Mouse (Mus musculus): Measurements from ENCODE around the gene Rab6b. TPM values are rescaled to one million over a fixed set of nuclear protein-coding genes. Genes with fewer than 3 reads are reported as not detected.

The Rab6b gene
- total and polyA plus RNA-seq, 3 experiments, result not detected

DNA sequence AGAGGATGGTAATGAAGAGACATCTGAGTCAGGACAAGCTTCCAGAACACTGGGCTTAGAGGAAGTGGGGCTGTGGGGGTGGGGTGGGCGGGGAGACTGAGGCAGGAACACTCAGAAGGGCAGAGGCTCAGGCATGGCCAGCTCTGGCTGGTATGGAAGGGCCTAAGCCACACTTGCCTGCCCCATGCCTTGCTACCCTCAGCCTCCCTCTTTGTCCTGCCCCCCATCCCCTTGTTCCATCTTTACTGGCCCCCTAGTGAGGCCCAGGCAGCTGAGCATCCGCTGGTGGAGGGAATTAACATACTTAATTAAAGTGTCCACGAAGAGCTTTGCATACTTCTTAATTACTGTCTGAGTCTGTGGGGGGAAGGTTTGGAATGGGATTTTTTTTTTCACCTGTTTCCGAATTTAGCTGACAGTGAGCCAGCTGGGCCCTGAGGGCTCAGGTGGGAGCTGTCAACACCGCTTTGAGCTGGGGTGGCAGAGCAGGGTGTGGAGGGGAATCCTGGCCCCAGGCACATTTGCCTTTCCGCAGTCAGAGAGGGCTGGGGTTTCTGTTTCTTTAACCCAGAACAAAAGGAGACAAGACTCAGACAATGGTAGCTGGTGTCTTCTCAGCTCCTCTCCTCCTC, 22.0 kb downstream of the Rab6b start:
- H3K9ac ChIP-seq (ENCODE audit: control insufficient read depth, low read depth, low read length, poor library complexity, severe bottlenecking), result no peak overlapping the region
- H3K27me3 ChIP-seq (ENCODE audit: control insufficient read depth in 1 of 2, insufficient read depth in 2 of 2, low read length in 2 of 2), result no peaks in the 10 kb centered on the region
- no peak for DNase-seq (ENCODE audit: low read depth, low spot score)
- H3K4me3 ChIP-seq (ENCODE audit: control insufficient read depth in 1 of 2, insufficient read depth in 1 of 2, low read depth in 2 of 2, low read length in 2 of 2), result no peak overlapping the region
- no peaks in the 10 kb centered on the region for H3K4me1 ChIP-seq (ENCODE audit: control insufficient read depth in 1 of 2, insufficient read depth in 2 of 2, low read length in 2 of 2)
- no peaks in the 10 kb centered on the region for H3K79me2 ChIP-seq (ENCODE audit: control insufficient read depth, insufficient read depth, low read length, poor library complexity)
- TF ChIP-seq MYC (IDR thresholded peaks at IDR 0.05; ENCODE audit: low read depth, low read length) (no peak), MYB (IDR thresholded peaks at IDR 0.05; ENCODE audit: low read depth, low read length) (no peak), SIN3A (IDR thresholded peaks at IDR 0.05; ENCODE audit: low read length) (no peak), POLR2AphosphoS5 (IDR thresholded peaks at IDR 0.05; ENCODE audit: borderline replicate concordance, low read depth, low read length) (no peak), NELFE (IDR thresholded peaks at IDR 0.05; ENCODE audit: low read depth, low read length) (no peak), MAFK (IDR thresholded peaks at IDR 0.05; ENCODE audit: borderline replicate concordance, low read depth, low read length) (no peak), ZNF384 (IDR thresholded peaks at IDR 0.05; ENCODE audit: low read depth, low read length) (no peak), MXI1 (IDR thresholded peaks at IDR 0.05; ENCODE audit: low read depth, low read length) (no peak), ELF1 (IDR thresholded peaks at IDR 0.05; ENCODE audit: low read depth, low read length) (no peak), RAD21 (IDR thresholded peaks at IDR 0.05; ENCODE audit: low read depth, low read length) (no peak), GATA1 (IDR thresholded peaks at IDR 0.05; ENCODE audit: low read depth, low read length) (no peak), TBP (IDR thresholded peaks at IDR 0.05; ENCODE audit: low read depth, low read length) (no peak)
- H3K9me3 ChIP-seq (replicated peaks; ENCODE audit: insufficient read depth, low read length), result no peaks in the 10 kb centered on the region
- H3K27ac ChIP-seq (ENCODE audit: control insufficient read depth, low read depth, low read length), result no peak overlapping the region
- no peaks in the 10 kb centered on the region for H3K36me3 ChIP-seq (ENCODE audit: control insufficient read depth in 1 of 2, insufficient read depth in 2 of 2, low read length in 2 of 2)

DNA sequence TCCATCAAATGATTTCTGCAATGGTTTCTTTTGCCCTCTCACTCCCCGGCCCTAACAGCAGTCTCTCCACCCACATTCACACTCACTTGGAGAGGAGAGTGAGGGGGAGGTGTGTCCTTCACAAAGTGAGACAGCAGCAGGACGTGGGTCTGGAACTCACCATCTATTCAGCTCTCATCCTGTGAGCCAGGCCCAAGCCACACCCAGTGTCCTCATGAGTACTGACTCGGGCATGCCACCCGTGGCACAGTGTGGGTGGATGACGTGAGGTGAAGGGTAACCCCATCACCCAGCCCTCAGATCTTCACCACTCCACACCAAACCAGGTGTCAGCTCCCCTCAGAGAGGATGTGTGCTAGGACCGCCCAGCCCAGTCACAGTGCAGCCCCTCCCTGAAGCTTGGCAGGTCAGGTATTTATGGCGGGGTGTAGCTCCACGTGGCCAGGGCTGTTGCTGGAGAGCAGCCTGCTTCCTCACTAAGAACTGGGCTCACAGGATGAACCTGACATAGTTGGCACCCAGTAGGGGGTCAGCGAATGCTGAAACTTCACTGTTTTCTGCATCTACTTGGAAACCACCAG, 23.0 kb downstream of the Rab6b start:
- Histone ChIP-seq H3K9me3 (replicated peaks; ENCODE audit: insufficient read depth, low read length) (no peaks in the 10 kb centered on the region), H3K27ac (ENCODE audit: control insufficient read depth, low read depth, low read length) (no peak overlapping the region), H3K4me3 (ENCODE audit: control insufficient read depth in 1 of 2, insufficient read depth in 1 of 2, low read depth in 2 of 2, low read length in 2 of 2) (no peak overlapping the region), H3K9ac (ENCODE audit: control insufficient read depth, low read depth, low read length, poor library complexity, severe bottlenecking) (no peak overlapping the region), H3K4me1 (ENCODE audit: control insufficient read depth in 1 of 2, insufficient read depth in 2 of 2, low read length in 2 of 2) (no peaks in the 10 kb centered on the region), H3K27me3 (ENCODE audit: control insufficient read depth in 1 of 2, insufficient read depth in 2 of 2, low read length in 2 of 2) (no peaks in the 10 kb centered on the region), H3K36me3 (ENCODE audit: control insufficient read depth in 1 of 2, insufficient read depth in 2 of 2, low read length in 2 of 2) (no peaks in the 10 kb centered on the region), H3K79me2 (ENCODE audit: control insufficient read depth, insufficient read depth, low read length, poor library complexity) (no peaks in the 10 kb centered on the region)
- DNase-seq (ENCODE audit: low read depth, low spot score), result no peak
- no peak for TF ChIP-seq CHD1 (IDR thresholded peaks at IDR 0.05; ENCODE audit: low read depth, low read length)
- no peak for TF ChIP-seq POLR2AphosphoS2 (IDR thresholded peaks at IDR 0.05; ENCODE audit: low read length)
- no peak for TF ChIP-seq ETS1 (IDR thresholded peaks at IDR 0.05; ENCODE audit: low read depth, low read length)
- TF ChIP-seq NRF1 (IDR thresholded peaks at IDR 0.05; ENCODE audit: insufficient read depth, low read depth, low read length, poor library complexity, severe bottlenecking), result no peak
- no peak for TF ChIP-seq MAZ (IDR thresholded peaks at IDR 0.05; ENCODE audit: low read depth, low read length)
- no peak for TF ChIP-seq RCOR1 (IDR thresholded peaks at IDR 0.05; ENCODE audit: low read depth, low read length)
- TF ChIP-seq CHD2 (IDR thresholded peaks at IDR 0.05; ENCODE audit: low read length), result no peak
- TF ChIP-seq POLR2AphosphoS5 (IDR thresholded peaks at IDR 0.05; ENCODE audit: borderline replicate concordance, low read depth, low read length), result no peak
- no peak for TF ChIP-seq HCFC1 (IDR thresholded peaks at IDR 0.05; ENCODE audit: low read depth, low read length)
- TF ChIP-seq POLR2A (IDR thresholded peaks at IDR 0.05; ENCODE audit: control insufficient read depth in 1 of 2, insufficient read depth in 1 of 2, low read depth in 1 of 2, low read length in 2 of 2, poor library complexity in 1 of 2), result no peak
- TF ChIP-seq JUND (IDR thresholded peaks at IDR 0.05; ENCODE audit: low read depth, low read length), result no peak
- TF ChIP-seq ZNF384 (IDR thresholded peaks at IDR 0.05; ENCODE audit: low read depth, low read length), result no peak
- TF ChIP-seq USF2 (IDR thresholded peaks at IDR 0.05; ENCODE audit: borderline replicate concordance in 1 of 2, insufficient read depth in 1 of 2, low read depth in 1 of 2, low read length in 2 of 2), result no peak
- no peak for TF ChIP-seq MAFK (IDR thresholded peaks at IDR 0.05; ENCODE audit: borderline replicate concordance, low read depth, low read length)
